Mouse (Mus musculus) heart, adult 2 months (tissue): ENCODE measurements around the gene Supt16.

Source experiments
- CTCF ChIP-seq: fragments of 200-600 bp; IDR thresholded peaks from 2 replicates; pipeline ENCODE4 v1.8.1; 2022; ENCODE audit warnings: antibody characterized with exemption, mild to moderate bottlenecking, moderate library complexity
- POLR2A ChIP-seq: fragments of 200-500 bp; IDR thresholded peaks from 2 replicates; pipeline ENCODE4 v1.6.1; 2011; ENCODE audit warnings: mild to moderate bottlenecking, low read depth, low read length, control low read depth; ENCODE audit not compliant: insufficient read depth

GRCm38 (mm10) chr14:52152179-52152578, 45.0 kb downstream of the Supt16 start:
- TF ChIP-seq POLR2A (no peak), CTCF (no peak)
